Mouse (Mus musculus): Measurements from ENCODE around the gene Smarcd1.

DNA sequence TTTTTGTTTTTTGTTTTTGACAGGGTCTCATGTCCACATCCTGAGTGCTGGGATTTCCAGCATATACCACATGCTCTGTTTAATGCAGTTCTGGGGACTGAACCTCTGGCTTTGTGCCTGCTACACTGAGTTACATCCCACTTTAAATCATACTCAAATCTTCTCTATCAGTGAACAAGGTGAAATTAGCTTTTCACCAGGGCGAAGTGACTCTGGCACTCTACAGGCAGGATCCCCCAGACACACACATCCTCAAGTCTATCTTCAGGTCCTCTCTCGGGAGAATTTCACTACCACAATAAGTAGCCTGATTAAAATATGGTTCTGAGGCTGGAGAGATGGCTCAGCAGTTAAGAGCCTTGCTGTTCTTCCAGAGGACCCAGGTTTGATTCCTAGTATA is 24.6 kb downstream of the Smarcd1 start:
- TF ChIP-seq POLR2A (IDR thresholded peaks at IDR 0.05; ENCODE audit: extremely low read depth, insufficient read depth, low read length): no peak
- TF ChIP-seq CTCF (IDR thresholded peaks at IDR 0.05; ENCODE audit: extremely low read depth, insufficient read depth, low read length): no peak
